Mouse (Mus musculus): ENCODE results near the gene Ldb2.

The Ldb2 gene

GRCm38 (mm10) chr5:44719872-44720271, 79.6 kb downstream of the Ldb2 start:
- DNase-seq (ENCODE audit: low read depth), result no peak

DNA sequence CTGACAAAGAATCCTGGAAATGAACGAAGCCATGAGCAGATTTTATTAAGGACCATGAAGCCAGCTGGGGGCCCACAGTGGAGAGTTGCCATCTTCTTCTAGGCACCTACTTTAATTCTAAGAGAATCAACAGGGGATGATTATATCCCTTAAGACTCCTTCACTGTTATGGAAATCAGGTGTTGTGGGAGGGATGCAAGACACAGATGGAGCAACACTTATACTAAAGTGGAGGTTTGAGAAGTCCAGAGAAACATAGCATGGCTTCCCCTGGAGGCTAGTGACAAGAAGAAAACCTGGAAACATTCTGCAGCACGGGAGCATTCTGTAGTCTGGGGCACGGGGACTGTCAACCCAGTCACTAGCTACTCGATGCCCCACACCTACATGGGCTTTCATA, 85.0 kb downstream of the Ldb2 start:
- DNase-seq (ENCODE audit: low read depth), result no peak

DNA sequence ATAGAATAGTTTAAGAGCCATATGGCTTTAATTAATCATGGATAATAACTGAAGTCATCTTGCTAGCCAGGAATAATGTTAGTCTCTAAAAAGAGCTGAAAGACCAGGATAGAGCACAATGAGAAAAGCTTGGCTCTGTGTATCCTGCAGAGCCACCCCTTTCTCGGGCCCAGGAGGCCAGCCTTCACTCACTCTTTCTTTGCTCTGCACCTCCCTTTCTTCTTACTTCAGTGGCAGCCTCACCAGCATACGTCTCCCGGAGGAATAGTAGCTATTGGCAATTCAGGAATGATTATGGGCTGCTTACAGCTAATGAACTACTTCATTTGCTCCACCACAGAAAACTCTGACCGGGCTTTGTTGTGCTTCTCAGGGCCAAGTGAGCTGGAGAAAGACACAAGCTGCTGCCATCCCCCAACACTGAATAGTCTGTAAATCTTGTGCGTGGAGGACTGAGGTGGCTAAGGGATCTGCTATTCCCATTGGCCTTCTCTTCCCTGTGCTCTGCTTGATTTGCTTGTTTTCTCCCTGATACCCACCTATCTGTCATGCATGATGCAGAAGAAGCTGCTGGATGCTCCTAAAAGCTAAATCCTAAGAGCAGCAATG, 86.2 kb downstream of the Ldb2 start:
- no peak for DNase-seq (ENCODE audit: low read depth)

- DNase-seq (ENCODE audit: low read depth), result peak; percentile 8
Observed at GRCm38 (mm10) chr5:44711211-44711610, 88.3 kb downstream of the Ldb2 start.

GRCm38 (mm10) chr5:44710132-44710871, 89.2 kb downstream of the Ldb2 start:
- no peak for DNase-seq (ENCODE audit: low read depth)

DNA sequence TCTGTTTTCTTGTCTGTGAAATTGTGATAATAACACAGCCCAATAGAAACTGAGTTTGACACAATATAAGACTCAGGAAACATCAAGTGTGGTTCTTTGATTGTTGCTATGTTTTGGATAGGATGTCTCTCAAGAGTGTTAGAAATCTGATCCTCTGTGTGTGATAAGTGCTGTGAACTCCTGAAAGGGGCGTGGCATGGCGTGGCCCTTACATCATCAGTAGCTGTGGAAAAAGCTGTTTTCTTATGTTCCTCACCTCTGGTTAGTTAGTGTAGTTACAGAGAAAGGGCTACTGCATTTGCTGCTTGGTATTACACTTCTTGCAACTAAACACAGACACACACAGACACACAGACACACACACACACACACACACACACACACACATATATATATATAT, 90.2 kb downstream of the Ldb2 start:
- no peak for DNase-seq (ENCODE audit: low read depth)

GRCm38 (mm10) chr5:44707946-44708345, 91.5 kb downstream of the Ldb2 start:
- DNase-seq (ENCODE audit: low read depth), result no peak

DNA sequence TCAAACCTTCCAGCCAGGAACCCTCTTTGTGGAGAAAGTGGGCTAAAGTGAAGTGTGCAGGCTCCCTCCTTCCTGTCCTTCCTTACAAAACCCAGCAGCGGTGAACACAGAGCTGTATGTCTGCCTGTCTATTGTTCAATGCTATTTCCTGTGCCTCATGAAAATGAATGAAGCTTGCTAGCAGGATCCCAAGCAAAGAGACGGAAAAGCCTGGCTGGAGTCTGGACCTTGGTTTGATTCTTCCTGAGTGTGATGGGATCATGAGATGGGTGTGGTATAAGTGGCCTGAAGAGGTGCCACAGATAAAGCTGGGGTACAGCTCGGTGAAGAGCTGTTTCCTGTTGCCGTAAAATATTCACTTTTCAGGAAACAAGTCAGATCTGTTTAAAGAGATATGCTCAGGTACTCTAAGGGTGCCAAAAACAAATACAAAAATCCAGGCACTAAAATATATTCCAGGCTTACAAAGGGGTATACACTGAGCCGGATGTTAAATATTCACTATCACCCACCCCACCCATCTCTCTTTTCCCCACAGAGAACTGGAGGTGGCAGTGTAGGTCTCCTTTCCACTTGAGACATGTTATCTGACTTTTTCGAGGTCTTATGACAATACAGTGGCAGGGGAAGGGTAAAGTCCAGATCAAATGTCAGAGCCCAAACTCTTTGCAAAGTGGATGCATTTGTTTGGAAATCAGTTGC, 92.3 kb downstream of the Ldb2 start:
- no peak for DNase-seq (ENCODE audit: low read depth)

GRCm38 (mm10) chr5:44697993-44698392, 101.5 kb downstream of the Ldb2 start:
- no peak for DNase-seq (ENCODE audit: low read depth)

DNA sequence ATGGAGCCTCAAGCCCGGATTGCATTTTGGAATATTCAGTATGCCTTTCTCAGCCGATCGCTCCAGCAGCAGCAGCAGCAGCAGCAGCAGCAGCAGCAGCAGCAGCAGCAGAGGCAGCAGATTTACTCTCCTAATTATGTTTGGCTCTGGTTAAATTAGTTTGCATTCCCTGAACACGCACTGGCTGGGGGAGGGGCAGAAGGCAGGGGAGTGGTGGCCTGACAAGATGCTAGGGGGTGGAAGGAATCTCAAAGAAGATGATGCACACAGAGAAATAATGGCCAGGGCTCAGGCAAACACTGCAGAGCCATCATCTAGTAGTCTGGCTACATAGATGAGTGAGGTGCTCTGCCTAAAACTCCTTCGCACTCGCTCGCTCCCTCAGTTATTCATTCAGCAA, 102.9 kb downstream of the Ldb2 start:
- no peak for DNase-seq (ENCODE audit: low read depth)

DNA sequence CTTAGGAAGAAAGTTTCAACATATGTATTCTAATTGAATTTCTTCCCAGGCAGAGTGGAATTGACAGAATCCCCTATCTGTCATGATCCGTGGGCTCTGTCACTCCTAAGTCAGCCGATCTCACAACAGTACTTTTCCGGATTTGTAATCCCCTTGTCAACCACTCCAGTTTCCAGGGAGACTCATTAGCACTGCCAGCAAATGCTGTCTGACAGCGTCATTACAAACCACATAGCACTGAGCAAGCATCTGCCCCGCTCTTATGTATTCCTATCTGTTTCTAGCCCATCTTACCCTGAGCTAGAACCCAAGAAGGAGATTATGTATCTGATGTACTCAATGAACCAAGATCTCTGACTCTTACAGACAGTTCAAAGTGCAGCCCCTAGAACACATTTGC, 105.8 kb downstream of the Ldb2 start:
- DNase-seq (ENCODE audit: low read depth), result no peak

GRCm38 (mm10) chr5:44686344-44686743, 113.1 kb downstream of the Ldb2 start:
- DNase-seq (ENCODE audit: low read depth), result no peak

DNA sequence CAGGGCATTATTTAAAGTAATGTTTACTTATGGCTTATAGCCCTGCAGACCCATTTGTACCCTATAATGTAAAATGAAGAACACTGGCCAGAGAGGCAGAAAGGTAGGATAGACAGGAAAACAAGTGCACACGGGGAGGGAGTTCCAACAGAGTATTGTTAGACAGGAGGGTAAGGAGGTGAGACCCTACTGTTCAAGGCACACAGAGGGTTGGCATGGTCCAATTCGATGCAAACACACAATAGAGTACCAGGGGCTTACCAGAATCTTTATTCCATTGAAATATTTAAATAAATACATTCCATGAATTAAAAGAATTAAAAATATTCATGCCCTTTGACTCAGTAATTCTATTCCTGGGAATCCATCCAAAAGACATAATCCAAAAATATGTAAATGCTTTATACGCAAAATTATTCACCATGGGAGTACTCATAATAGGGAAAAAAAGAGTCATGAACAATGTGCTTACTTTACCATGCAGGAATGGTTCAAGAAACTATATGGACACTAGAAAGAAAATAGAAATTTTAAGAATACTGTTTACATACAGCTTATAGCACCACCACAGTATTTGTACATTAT, 118.3 kb downstream of the Ldb2 start:
- no peak for DNase-seq (ENCODE audit: low read depth)

GRCm38 (mm10) chr5:44677814-44678213, 121.7 kb downstream of the Ldb2 start:
- DNase-seq (ENCODE audit: low read depth), result no peak

DNA sequence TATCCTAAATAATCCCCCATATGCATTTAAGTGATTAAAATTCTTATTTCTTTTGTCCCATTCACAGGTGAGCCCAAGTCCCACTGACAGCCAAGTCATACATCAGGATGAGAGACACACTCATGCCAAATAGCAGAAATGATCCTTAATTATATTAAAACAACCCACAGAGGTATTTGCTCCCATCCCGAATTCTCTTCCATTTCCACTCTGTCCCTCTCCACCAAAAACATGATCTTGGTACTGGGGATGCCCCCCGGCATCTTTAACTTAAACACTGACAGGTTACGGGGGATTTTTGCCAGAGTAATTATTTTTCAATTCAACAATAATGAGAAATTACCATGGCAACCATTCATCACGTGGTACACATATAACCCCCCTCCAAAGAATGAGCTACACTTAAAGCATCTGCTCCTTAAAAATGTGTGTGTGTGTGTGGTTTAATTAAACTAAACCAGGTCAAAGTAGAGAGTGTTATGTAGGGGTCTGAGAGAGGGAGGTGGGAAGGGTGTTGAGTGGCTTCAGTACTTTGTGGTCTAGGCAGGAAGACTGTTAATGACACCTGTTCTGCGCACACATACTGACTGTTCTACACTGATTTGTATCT, 123.2 kb downstream of the Ldb2 start:
- DNase-seq (ENCODE audit: low read depth), result no peak

DNA sequence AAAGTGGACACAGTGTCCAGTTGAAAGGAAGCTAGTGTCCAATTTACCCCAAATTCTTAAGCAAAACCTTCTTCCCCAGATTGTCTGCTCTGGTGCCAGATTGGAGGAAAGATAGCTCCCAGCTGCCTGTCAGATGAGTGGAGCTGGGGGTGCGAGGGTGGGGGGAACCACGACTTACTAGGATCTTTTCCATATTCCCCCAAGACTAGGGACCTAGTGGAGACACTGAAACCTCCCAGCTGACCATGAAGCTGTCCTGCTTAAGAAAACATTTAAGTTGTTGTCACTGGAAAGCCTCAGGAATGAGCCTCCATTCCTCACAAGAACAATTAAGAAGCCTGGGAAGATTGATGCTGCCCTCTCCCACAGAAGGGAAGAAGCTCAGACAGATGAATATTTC, 129.1 kb downstream of the Ldb2 start:
- DNase-seq (ENCODE audit: low read depth), result no peak

GRCm38 (mm10) chr5:44667907-44668306, 131.6 kb downstream of the Ldb2 start:
- no peak for DNase-seq (ENCODE audit: low read depth)

DNA sequence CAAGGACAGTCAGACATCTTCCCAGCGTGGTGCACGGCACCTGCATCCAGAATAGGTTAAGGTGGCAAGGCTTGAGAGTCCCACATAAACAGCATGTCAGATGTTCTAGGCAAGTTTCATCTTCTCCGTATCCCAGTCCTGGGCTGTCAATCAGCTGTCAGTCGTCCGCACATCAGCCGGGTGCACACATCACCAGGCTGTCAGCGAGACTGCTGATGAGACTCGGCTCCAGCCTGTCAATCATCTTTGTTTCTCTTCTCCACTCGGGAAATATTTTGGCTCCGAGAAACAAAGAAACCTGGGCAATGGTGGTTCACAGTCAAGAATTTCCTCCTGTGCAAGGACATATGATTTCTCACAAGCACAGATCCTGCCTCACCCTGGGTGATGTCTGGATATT, 132.1 kb downstream of the Ldb2 start:
- DNase-seq (ENCODE audit: low read depth), result no peak

- DNase-seq (ENCODE audit: low read depth), result no peak
Observed at GRCm38 (mm10) chr5:44659651-44660050, 139.8 kb downstream of the Ldb2 start.

GRCm38 (mm10) chr5:44656707-44657106, 142.8 kb downstream of the Ldb2 start:
- DNase-seq (ENCODE audit: low read depth), result no peak

DNA sequence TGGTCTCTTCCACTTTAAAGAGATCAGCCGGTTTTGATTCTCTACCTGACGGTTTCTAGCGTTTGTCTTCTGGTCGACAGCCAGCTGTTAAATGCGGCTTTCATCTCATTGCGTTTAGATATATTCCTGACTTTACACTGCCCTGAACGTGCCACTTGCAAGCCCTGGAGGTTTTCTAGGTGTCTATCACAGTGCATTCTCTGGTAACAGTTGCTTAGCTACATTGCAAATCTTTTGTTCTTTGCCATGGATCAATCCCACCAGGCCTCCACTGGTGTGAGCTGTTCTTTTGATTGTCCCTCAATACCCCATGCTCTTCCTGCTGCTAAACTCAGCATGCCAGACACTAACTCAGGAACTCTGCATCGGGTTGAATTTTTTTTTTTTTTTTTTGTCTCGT, 145.1 kb downstream of the Ldb2 start:
- DNase-seq (ENCODE audit: low read depth), result no peak

- DNase-seq (ENCODE audit: low read depth), result no peak
Observed at GRCm38 (mm10) chr5:44646842-44647190, 152.7 kb downstream of the Ldb2 start.

Measured in fibroblast of lung, adult 2 months (primary cell).